Mouse (Mus musculus): ENCODE data around the gene Rad51b. TPM values are rescaled to one million over a fixed set of nuclear protein-coding genes. Genes with fewer than 3 reads are reported as not detected.
A peak's percentile ranks its signal among the peaks of the same experiment; 100 is the strongest.

Rad51b gene
- polyA plus RNA-seq, 1 experiment: 1.1 TPM

DNA sequence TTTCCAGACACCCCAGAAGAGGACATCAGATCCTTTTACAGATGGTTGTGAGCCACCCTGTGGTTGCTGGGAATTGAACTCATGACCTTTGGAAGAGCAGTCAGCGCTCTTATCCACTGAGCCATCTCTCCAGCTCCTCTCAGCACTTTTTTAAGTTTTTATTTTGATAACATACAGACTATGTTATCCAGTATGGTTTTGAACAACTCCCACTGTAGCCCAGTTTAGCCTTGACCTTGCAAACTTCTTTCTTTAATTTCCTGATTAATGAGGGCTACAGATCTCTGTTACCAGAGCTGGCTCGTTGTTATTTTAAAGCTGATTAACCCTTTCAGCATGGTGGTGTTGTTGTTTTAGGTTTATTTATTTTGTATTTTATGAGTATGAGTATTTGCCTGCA lies 29.2 kb downstream of the Rad51b start:
- TF ChIP-seq CTCF (IDR thresholded peaks at IDR 0.05; ENCODE audit: insufficient read depth, low read length) (no peak), POLR2A (IDR thresholded peaks at IDR 0.05; ENCODE audit: borderline replicate concordance, extremely low read depth, low read depth, low read length) (no peak)
- 48% methylated on average over 2 of the region's 2 CpGs for WGBS
- DNase-seq: no peak
- Histone ChIP-seq H3K4me1 (ENCODE audit: control insufficient read depth, insufficient read depth, low read length) (no peaks in the 10 kb centered on the region), H3K4me3 (replicated peaks; ENCODE audit: extremely low read depth, low read depth, low read length) (no peak overlapping the region)

DNA sequence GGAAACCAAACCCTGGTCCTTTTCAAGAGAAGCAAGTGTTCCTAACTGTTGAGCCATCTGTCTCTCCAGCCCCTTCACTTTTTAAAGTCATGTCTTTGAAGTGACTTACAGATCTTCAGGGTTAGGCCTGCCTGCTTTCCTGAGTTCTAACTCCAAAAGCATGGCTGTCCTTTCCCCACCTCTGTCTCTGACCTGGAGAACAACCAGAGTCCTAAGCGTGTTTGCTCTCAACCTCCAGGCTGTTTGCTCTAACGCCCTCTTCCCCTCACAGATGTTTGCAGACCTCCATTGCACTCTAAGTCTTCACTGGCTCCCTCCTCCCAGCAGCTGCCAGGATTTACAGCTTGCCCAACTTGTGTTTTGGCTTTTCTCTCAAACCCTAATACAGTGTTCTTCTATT lies 29.7 kb downstream of the Rad51b start:
- Histone ChIP-seq H3K4me3 (replicated peaks; ENCODE audit: extremely low read depth, low read depth, low read length) (no peak overlapping the region), H3K4me1 (ENCODE audit: control insufficient read depth, insufficient read depth, low read length) (no peaks in the 10 kb centered on the region)
- WGBS: 67% methylated on average over 2 of the region's 2 CpGs
- no peak for TF ChIP-seq CTCF (IDR thresholded peaks at IDR 0.05; ENCODE audit: insufficient read depth, low read length)
- TF ChIP-seq POLR2A (IDR thresholded peaks at IDR 0.05; ENCODE audit: borderline replicate concordance, extremely low read depth, low read depth, low read length): no peak
- DNase-seq: no peak

DNA sequence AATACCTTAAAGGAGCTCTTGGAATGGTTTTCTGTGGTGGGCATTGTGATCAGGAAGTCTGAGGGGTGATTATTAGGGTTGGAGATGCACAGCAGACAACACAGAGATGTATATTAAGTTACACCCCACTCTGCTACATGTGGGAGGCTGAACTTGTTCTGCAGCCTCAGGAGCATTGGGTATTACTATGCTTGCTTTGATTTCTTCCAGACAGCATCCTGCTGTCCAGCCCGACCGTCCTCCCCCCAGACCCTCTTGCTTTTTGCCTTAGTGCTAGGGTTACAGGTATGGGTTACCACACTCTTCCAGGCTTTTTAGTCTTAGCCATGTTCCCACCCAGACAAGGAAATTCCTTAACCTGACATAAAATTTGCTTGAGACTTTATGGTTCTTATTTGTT lies 30.8 kb downstream of the Rad51b start:
- no peaks in the 10 kb centered on the region for H3K4me1 ChIP-seq (ENCODE audit: control insufficient read depth, insufficient read depth, low read length)
- DNase-seq: no peak
- no peak overlapping the region for H3K4me3 ChIP-seq (replicated peaks; ENCODE audit: extremely low read depth, low read depth, low read length)
- WGBS: 75% methylated on average over 2 of the region's 2 CpGs
- TF ChIP-seq POLR2A (IDR thresholded peaks at IDR 0.05; ENCODE audit: borderline replicate concordance, extremely low read depth, low read depth, low read length): no peak
- TF ChIP-seq CTCF (IDR thresholded peaks at IDR 0.05; ENCODE audit: insufficient read depth, low read length): no peak

DNA sequence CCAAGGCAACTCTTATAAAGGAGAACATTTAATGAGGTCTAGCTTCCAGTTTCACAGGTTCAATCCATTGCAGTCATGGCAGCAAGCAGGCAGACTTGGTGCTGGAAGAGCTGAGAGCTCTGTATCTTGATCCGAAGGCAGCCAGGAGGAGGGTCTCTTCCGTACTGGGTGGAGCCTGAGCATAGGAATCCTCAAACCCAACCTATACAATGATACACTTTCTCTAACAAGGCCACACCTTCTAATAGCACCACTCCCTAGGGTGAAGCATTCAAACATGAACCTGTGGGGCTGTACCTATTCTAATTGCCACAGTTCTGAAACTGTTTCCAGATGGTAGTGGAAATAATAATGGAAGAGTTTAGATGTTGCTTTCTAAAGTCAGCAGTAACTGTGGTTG lies 33.5 kb downstream of the Rad51b start:
- no peak overlapping the region for H3K4me3 ChIP-seq (replicated peaks; ENCODE audit: extremely low read depth, low read depth, low read length)
- DNase-seq: no peak
- TF ChIP-seq CTCF (IDR thresholded peaks at IDR 0.05; ENCODE audit: insufficient read depth, low read length) (no peak), POLR2A (IDR thresholded peaks at IDR 0.05; ENCODE audit: borderline replicate concordance, extremely low read depth, low read depth, low read length) (no peak)
- 81% methylated on average over 2 of the region's 2 CpGs for WGBS
- no peaks in the 10 kb centered on the region for H3K4me1 ChIP-seq (ENCODE audit: control insufficient read depth, insufficient read depth, low read length)

DNA sequence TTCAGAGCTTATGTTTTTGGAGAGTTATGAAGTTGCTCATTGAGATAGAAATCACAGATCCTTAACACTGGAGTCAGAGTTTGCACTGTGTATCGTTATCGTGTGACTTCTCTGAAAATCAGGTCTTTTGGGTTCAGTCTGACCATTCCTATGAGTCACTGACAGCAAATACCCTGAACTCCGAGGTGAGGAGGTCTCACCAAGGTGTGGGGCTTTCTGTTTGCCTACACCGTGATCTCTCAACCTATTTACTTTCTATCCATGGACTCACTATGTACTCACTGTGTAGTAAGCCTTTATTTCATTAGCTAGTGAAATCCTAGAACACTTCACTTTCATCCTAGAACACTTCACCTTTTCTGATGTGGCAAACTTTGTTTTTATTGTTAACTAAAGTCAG lies 34.6 kb downstream of the Rad51b start:
- no peak for DNase-seq
- 62% methylated on average over 4 of the region's 4 CpGs for WGBS
- H3K4me3 ChIP-seq (replicated peaks; ENCODE audit: extremely low read depth, low read depth, low read length): no peak overlapping the region
- TF ChIP-seq POLR2A (IDR thresholded peaks at IDR 0.05; ENCODE audit: borderline replicate concordance, extremely low read depth, low read depth, low read length) (no peak), CTCF (IDR thresholded peaks at IDR 0.05; ENCODE audit: insufficient read depth, low read length) (no peak)
- no peaks in the 10 kb centered on the region for H3K4me1 ChIP-seq (ENCODE audit: control insufficient read depth, insufficient read depth, low read length)

DNA sequence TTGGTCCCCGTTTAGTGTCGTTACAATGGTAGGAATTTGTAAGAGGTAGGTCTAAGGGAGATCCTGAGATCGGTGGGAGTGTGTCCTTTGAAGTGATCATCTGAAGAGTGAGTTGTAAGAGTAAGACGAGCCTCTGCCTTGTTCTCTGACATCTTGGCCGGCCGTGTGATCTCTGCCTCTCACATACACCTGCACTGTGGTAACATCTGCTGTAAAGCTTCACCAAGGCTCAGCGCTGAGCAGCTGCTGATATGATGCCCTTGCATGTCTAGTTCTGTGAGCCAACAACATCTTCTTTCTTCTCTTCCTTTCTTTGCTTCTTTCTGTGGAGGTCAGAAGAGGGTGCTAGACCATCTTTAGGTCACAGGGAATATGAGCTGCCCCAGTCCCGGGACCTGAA lies 41.7 kb downstream of the Rad51b start:
- DNase-seq: no peak
- 93% methylated on average over 8 of the region's 8 CpGs for WGBS
- no peak overlapping the region for H3K4me3 ChIP-seq (replicated peaks; ENCODE audit: extremely low read depth, low read depth, low read length)
- H3K4me1 ChIP-seq (ENCODE audit: control insufficient read depth, insufficient read depth, low read length): no peaks in the 10 kb centered on the region
- TF ChIP-seq POLR2A (IDR thresholded peaks at IDR 0.05; ENCODE audit: borderline replicate concordance, extremely low read depth, low read depth, low read length) (no peak), CTCF (IDR thresholded peaks at IDR 0.05; ENCODE audit: insufficient read depth, low read length) (no peak)

DNA sequence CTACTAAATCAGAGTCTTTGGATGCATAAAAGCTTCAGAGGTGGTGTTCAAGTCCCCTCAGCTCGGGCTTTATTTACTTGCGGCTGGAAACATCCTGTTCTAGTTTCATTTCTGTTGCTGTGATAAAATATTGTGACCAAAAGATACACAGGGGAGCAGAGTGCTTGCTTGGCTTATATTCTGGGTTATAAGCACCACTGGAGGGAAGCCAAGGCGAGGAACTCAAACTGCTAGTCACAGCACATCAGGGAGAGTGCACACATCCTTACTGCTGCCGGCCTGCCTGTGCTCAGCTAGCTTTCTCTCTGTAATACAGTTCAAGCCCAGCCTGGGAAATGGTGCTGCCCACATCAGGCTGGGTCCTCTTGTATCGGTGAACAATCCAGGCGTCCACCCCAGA lies 43.4 kb downstream of the Rad51b start:
- TF ChIP-seq CTCF (IDR thresholded peaks at IDR 0.05; ENCODE audit: insufficient read depth, low read length) (no peak), POLR2A (IDR thresholded peaks at IDR 0.05; ENCODE audit: borderline replicate concordance, extremely low read depth, low read depth, low read length) (no peak)
- Histone ChIP-seq H3K4me3 (replicated peaks; ENCODE audit: extremely low read depth, low read depth, low read length) (no peak overlapping the region), H3K4me1 (ENCODE audit: control insufficient read depth, insufficient read depth, low read length) (no peaks in the 10 kb centered on the region)
- WGBS: 59% methylated on average over 6 of the region's 6 CpGs
- no peak for DNase-seq

DNA sequence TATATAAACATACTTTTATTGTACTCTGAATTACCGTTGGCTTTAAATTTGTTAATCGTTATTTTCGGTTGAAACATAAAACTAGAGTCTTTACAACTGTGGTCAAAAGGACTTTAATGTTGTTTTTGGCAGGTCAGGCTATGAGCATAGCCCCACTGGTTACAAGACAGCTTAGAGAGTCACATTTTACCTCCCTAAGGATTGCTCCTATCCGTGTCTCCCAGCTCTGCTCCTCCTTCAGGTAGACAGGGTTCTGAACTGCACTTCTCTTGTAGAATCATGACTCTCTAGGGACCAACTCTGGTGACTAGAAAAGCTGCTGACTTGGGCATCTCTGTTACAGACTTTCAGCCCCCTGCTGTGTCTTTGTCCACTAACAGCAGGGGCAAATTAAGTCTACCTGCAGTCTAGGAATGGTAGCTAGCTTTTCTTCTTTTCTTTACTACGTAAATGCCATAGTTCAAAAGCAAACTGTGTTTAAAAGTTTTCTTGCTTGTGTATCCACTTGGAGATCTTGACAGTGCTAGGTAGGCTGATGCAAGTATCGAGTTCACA lies 44.3 kb downstream of the Rad51b start:
- no peak for TF ChIP-seq CTCF (IDR thresholded peaks at IDR 0.05; ENCODE audit: insufficient read depth, low read length)
- no peak for TF ChIP-seq POLR2A (IDR thresholded peaks at IDR 0.05; ENCODE audit: borderline replicate concordance, extremely low read depth, low read depth, low read length)
- WGBS: 79% methylated on average over 6 of the region's 6 CpGs
- DNase-seq: no peak

DNA sequence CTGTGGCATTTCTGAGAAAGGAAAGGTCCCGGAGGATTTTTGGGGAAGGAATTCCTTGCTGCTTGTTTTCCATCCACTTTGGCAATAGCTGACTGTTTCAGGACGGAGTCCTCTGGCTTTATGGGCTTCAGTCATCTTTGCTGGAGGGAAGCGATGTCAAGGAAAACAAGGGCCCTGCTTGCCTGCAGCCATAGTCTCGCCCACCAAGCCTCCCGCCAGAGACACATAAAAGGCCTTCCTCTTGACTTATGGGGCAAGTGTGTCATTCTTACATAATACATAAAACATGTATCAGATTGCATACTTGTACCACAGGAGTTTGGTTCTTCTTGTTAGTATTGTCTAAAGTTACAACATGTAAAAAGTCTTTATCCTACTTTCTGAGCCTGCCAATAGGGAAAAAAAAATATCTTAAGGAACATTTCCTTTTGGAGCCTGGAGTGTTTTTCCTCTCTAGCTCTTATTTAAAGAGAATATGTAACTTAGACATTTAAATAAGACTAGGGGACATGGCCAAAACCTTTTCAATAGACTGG lies 49.2 kb downstream of the Rad51b start:
- no peak overlapping the region for H3K4me3 ChIP-seq (replicated peaks; ENCODE audit: extremely low read depth, low read depth, low read length)
- no peak for DNase-seq
- no peak for TF ChIP-seq CTCF (IDR thresholded peaks at IDR 0.05; ENCODE audit: insufficient read depth, low read length)
- no peak for TF ChIP-seq POLR2A (IDR thresholded peaks at IDR 0.05; ENCODE audit: borderline replicate concordance, extremely low read depth, low read depth, low read length)
- WGBS: 66% methylated on average over 5 of the region's 5 CpGs
- H3K4me1 ChIP-seq (ENCODE audit: control insufficient read depth, insufficient read depth, low read length): no peaks in the 10 kb centered on the region; the same call in 1 of the 2 replicates

More for the DNA sequence above, 44.3 kb downstream of the Rad51b start:
- Histone ChIP-seq H3K4me3 (replicated peaks; ENCODE audit: extremely low read depth, low read depth, low read length) (no peak overlapping the region), H3K4me1 (ENCODE audit: control insufficient read depth, insufficient read depth, low read length) (no peaks in the 10 kb centered on the region; the same call in 1 of the 2 replicates)

DNA sequence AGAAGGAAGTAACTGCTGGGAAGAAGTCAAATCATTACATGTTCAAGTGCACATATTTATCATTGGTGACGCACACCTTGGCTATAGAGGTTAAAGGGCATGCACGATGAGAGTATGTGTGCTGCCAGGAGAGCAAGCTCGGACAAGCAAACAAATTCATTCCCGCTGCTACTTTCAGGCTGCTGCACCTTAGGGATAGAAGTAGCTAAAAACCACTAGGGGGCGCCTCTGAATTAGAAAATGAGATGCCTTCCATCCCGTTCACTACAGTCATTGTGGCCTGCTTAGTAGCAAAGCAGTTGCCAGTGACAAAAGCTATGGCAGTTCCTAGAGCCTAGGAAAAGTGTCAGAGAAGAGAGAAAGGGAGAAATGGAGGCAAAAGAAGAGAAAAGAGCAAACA lies 50.6 kb downstream of the Rad51b start:
- TF ChIP-seq POLR2A (IDR thresholded peaks at IDR 0.05; ENCODE audit: borderline replicate concordance, extremely low read depth, low read depth, low read length): no peak
- TF ChIP-seq CTCF (IDR thresholded peaks at IDR 0.05; ENCODE audit: insufficient read depth, low read length): peak; percentile 20; the same call in 1 of the 2 replicates
- Histone ChIP-seq H3K4me1 (ENCODE audit: control insufficient read depth, insufficient read depth, low read length) (peaks cover 7% of the 10 kb centered on the region), H3K4me3 (replicated peaks; ENCODE audit: extremely low read depth, low read depth, low read length) (no peak overlapping the region)
- WGBS: 6% methylated on average over 6 of the region's 6 CpGs
- no peak for DNase-seq
